Mouse (Mus musculus) gastrocnemius, postnatal 4 days (tissue): Measurements from ENCODE around the gene Gm3417. TPM values are rescaled to one million over a fixed set of nuclear protein-coding genes. Genes with fewer than 3 reads are reported as not detected.
"Not testable (repeated sequence)": the region's sequence is repeated elsewhere in the genome, so short reads cannot be mapped to it uniquely, and the experiment has no call there.

Experiments used
- DNase-seq, 2 experiments: peaks; one replicate each; pipeline ENCODE4 v3.0.0; 2021 to 2022; ENCODE audit warnings: low spot score in 2 of 2, mixed read lengths in 2 of 2
- long read RNA-seq, 2 experiments: library from polyadenylated mRNA; stranded (forward); transcript quantifications; one replicate each; pipeline ENCODE4 v2.0.0; 2021
- total RNA-seq, 2 experiments: library from RNA; stranded (reverse); gene quantifications; 2 replicates each; pipeline ENCODE4 v1.2.3; 2021

The Gm3417 gene
- under 1 TPM in 1 of 2 experiments, not detected in 1; 0.49 TPM for total RNA-seq
- long read RNA-seq, experiment 1: 0 reads
- long read RNA-seq, experiment 2: 0 reads

- DNase-seq: not testable (repeated sequence)
These were observed at the start of gene Gm3417, which contains the start of gene 9030025P20Rik for GRCm38 (mm10) chr17:14978362-14979038. TSS of gene Gm3417 (minus strand) at chr17:14978790. TSS of gene 9030025P20Rik (plus strand) at chr17:14978468.

- not testable (repeated sequence) for DNase-seq
These were observed 46.9 kb upstream of the Gm3417 start for GRCm38 (mm10) chr17:15025513-15025912.

- not testable (repeated sequence) for DNase-seq
These were observed 46.1 kb upstream of the Gm3417 start for GRCm38 (mm10) chr17:15024502-15025193.

- not testable (repeated sequence) for DNase-seq
These were observed 45.4 kb upstream of the Gm3417 start for GRCm38 (mm10) chr17:15023878-15024492.

GRCm38 (mm10) chr17:15021503-15022220 is 43.1 kb upstream of the Gm3417 start:
- DNase-seq: peak; percentile 8 to 13

GRCm38 (mm10) chr17:15009706-15010413 is 31.3 kb upstream of the Gm3417 start, which contains the start of gene Gm3435:
TSS of gene Gm3435 (plus strand) at chr17:15010176.
- not testable (repeated sequence) for DNase-seq

- DNase-seq: not testable (repeated sequence)
These were observed 30.5 kb upstream of the Gm3417 start for GRCm38 (mm10) chr17:15009088-15009487.

- not testable (repeated sequence) for DNase-seq
These were observed 21.5 kb upstream of the Gm3417 start for GRCm38 (mm10) chr17:15000047-15000446.

GRCm38 (mm10) chr17:14994140-14994539 is 15.6 kb upstream of the Gm3417 start:
- DNase-seq: not testable (repeated sequence)

- DNase-seq: not testable (repeated sequence)
These were observed 14.7 kb upstream of the Gm3417 start for GRCm38 (mm10) chr17:14993139-14993832.

GRCm38 (mm10) chr17:14992522-14993138 is 14.0 kb upstream of the Gm3417 start:
- DNase-seq: not testable (repeated sequence)

- DNase-seq: not testable (repeated sequence)
These were observed 11.6 kb upstream of the Gm3417 start for GRCm38 (mm10) chr17:14990116-14990702.

- peak in 1 of 2 experiments; percentile 0 for DNase-seq
These were observed 750 bp downstream of the Gm3417 start for GRCm38 (mm10) chr17:14977718-14978361.

GRCm38 (mm10) chr17:14968373-14968913 is 10.1 kb downstream of the Gm3417 start:
- not testable (repeated sequence) for DNase-seq

GRCm38 (mm10) chr17:14961557-14962154 is 16.9 kb downstream of the Gm3417 start:
- DNase-seq: not testable (repeated sequence)

- DNase-seq: peak; percentile 33 to 49
These were observed 17.5 kb downstream of the Gm3417 start, which contains the start of gene Phf10 for GRCm38 (mm10) chr17:14960951-14961556. TSS of gene Phf10 (minus strand) at chr17:14961273.

GRCm38 (mm10) chr17:14960520-14960919 is 18.1 kb downstream of the Gm3417 start:
- DNase-seq: peak in 1 of 2 experiments; percentile 34
